Mouse (Mus musculus) urinary bladder, postnatal 0 days (tissue): ENCODE results near the gene Kitl. TPM values are rescaled to one million over a fixed set of nuclear protein-coding genes. Genes with fewer than 3 reads are reported as not detected.

Experiments
- microRNA-seq: library from miRNA; unstranded; fragments of <30 nt; microRNA quantifications from one replicate; pipeline ENCODE4, GENCODE M21; 2016
- polyA plus RNA-seq: library from polyadenylated mRNA; unstranded; fragments of >200 nt; fragmentation: Nextera tagmentation; extraction: Ambion mirVana; gene quantifications from 2 replicates; pipeline ENCODE4 v1.2.1, GENCODE M21; 2015

Gene Kitl
- polyA plus RNA-seq: 16.6 and 22.9 TPM in 2 replicates

GRCm38 (mm10) chr10:100015370-100016325 is at the start of gene Kitl:
TSS of gene Kitl (plus strand) at chr10:100015630.

Small RNAs within 50 kb of the gene (microRNA-seq; reads per million reads assigned to microRNA genes)
- gene Gm22918 (not detected), gene Gm25287 (not detected)
